Mouse (Mus musculus): Measurements from ENCODE around the gene Gm20388. TPM values are rescaled to one million over a fixed set of nuclear protein-coding genes. Genes with fewer than 3 reads are reported as not detected.

The Gm20388 gene
- polyA plus RNA-seq, 1 experiment from 2014 or later = 47.1 TPM

GRCm38 (mm10) chr8:120884881-120885280 is 974.2 kb downstream of the Gm20388 start:
- WGBS (ENCODE audit: missing documents) = 15% methylated on average over 13 of the region's 13 CpGs

GRCm38 (mm10) chr8:120887254-120887653 is 976.6 kb downstream of the Gm20388 start:
- H3K79me2 ChIP-seq (ENCODE audit: inconsistent target) = no peaks in the 10 kb centered on the region
- H3K4me3 ChIP-seq (ENCODE audit: inconsistent target) = no peak overlapping the region
- H3K36me3 ChIP-seq (ENCODE audit: inconsistent target) = no peaks in the 10 kb centered on the region
- 7% methylated on average over 10 of the region's 10 CpGs for WGBS (ENCODE audit: missing documents)
- H3K27ac ChIP-seq = no peak overlapping the region

More at GRCm38 (mm10) chr8:120884881-120885280, 974.2 kb downstream of the Gm20388 start:
- H3K79me2 ChIP-seq (ENCODE audit: inconsistent target) = no peaks in the 10 kb centered on the region
- no peak overlapping the region for H3K4me3 ChIP-seq (ENCODE audit: inconsistent target)
- H3K36me3 ChIP-seq (ENCODE audit: inconsistent target) = no peaks in the 10 kb centered on the region
- H3K27ac ChIP-seq = no peak overlapping the region

- Histone ChIP-seq H3K79me2 (ENCODE audit: inconsistent target) (no peaks in the 10 kb centered on the region), H3K4me3 (ENCODE audit: inconsistent target) (no peak overlapping the region), H3K36me3 (ENCODE audit: inconsistent target) (no peaks in the 10 kb centered on the region), H3K27ac (no peak overlapping the region)
- 5% methylated on average over 5 of the region's 5 CpGs for WGBS (ENCODE audit: missing documents)
These were observed 977.4 kb downstream of the Gm20388 start for GRCm38 (mm10) chr8:120888005-120888404.

- Histone ChIP-seq H3K27ac (no peak overlapping the region), H3K79me2 (ENCODE audit: inconsistent target) (no peaks in the 10 kb centered on the region), H3K4me3 (ENCODE audit: inconsistent target) (no peak overlapping the region), H3K36me3 (ENCODE audit: inconsistent target) (no peaks in the 10 kb centered on the region)
- WGBS (ENCODE audit: missing documents) = 62% methylated on average over 4 of the region's 4 CpGs
These were observed 978.5 kb downstream of the Gm20388 start for GRCm38 (mm10) chr8:120889189-120889588.

- 5% methylated on average over 11 of the region's 11 CpGs for WGBS (ENCODE audit: missing documents)
- Histone ChIP-seq H3K4me3 (ENCODE audit: inconsistent target) (no peak overlapping the region), H3K79me2 (ENCODE audit: inconsistent target) (no peaks in the 10 kb centered on the region), H3K36me3 (ENCODE audit: inconsistent target) (no peaks in the 10 kb centered on the region), H3K27ac (no peak overlapping the region)
These were observed 979.4 kb downstream of the Gm20388 start for GRCm38 (mm10) chr8:120890068-120890467.

GRCm38 (mm10) chr8:120895009-120895408 is 984.4 kb downstream of the Gm20388 start:
- Histone ChIP-seq H3K79me2 (ENCODE audit: inconsistent target) (no peaks in the 10 kb centered on the region), H3K36me3 (ENCODE audit: inconsistent target) (no peaks in the 10 kb centered on the region), H3K4me3 (ENCODE audit: inconsistent target) (no peak overlapping the region), H3K27ac (no peak overlapping the region)
- 10% methylated on average over 4 of the region's 4 CpGs for WGBS (ENCODE audit: missing documents)

GRCm38 (mm10) chr8:120895600-120895999 is 985.0 kb downstream of the Gm20388 start:
- Histone ChIP-seq H3K79me2 (ENCODE audit: inconsistent target) (no peaks in the 10 kb centered on the region), H3K36me3 (ENCODE audit: inconsistent target) (no peaks in the 10 kb centered on the region), H3K4me3 (ENCODE audit: inconsistent target) (no peak overlapping the region), H3K27ac (no peak overlapping the region)
- 4% methylated on average over 13 of the region's 13 CpGs for WGBS (ENCODE audit: missing documents)

- 30% methylated on average over 13 of the region's 13 CpGs for WGBS (ENCODE audit: missing documents)
- Histone ChIP-seq H3K4me3 (ENCODE audit: inconsistent target) (no peak overlapping the region), H3K36me3 (ENCODE audit: inconsistent target) (no peaks in the 10 kb centered on the region), H3K27ac (no peak overlapping the region), H3K79me2 (ENCODE audit: inconsistent target) (no peaks in the 10 kb centered on the region)
These were observed 985.6 kb downstream of the Gm20388 start for GRCm38 (mm10) chr8:120896203-120896602.

- H3K79me2 ChIP-seq (ENCODE audit: inconsistent target) = no peaks in the 10 kb centered on the region
- no peak overlapping the region for H3K4me3 ChIP-seq (ENCODE audit: inconsistent target)
- WGBS (ENCODE audit: missing documents) = 64% methylated on average over 4 of the region's 4 CpGs
- H3K36me3 ChIP-seq (ENCODE audit: inconsistent target) = no peaks in the 10 kb centered on the region
- no peak overlapping the region for H3K27ac ChIP-seq
These were observed 987.4 kb downstream of the Gm20388 start for GRCm38 (mm10) chr8:120898008-120898407.

- Histone ChIP-seq H3K4me3 (ENCODE audit: inconsistent target) (no peak overlapping the region), H3K36me3 (ENCODE audit: inconsistent target) (no peaks in the 10 kb centered on the region), H3K27ac (no peak overlapping the region), H3K79me2 (ENCODE audit: inconsistent target) (no peaks in the 10 kb centered on the region)
- 45% methylated on average over 15 of the region's 17 CpGs for WGBS (ENCODE audit: missing documents)
These were observed 988.3 kb downstream of the Gm20388 start for GRCm38 (mm10) chr8:120898828-120899407.

GRCm38 (mm10) chr8:120902346-120902745 is 991.7 kb downstream of the Gm20388 start:
- no peaks in the 10 kb centered on the region for H3K79me2 ChIP-seq (ENCODE audit: inconsistent target)
- H3K27ac ChIP-seq = no peak overlapping the region
- H3K4me3 ChIP-seq (ENCODE audit: inconsistent target) = no peak overlapping the region
- no peaks in the 10 kb centered on the region for H3K36me3 ChIP-seq (ENCODE audit: inconsistent target)
- 53% methylated on average over 11 of the region's 11 CpGs for WGBS (ENCODE audit: missing documents)

GRCm38 (mm10) chr8:120907671-120908070 is 997.0 kb downstream of the Gm20388 start:
- no peak overlapping the region for H3K27ac ChIP-seq
- H3K79me2 ChIP-seq (ENCODE audit: inconsistent target) = no peaks in the 10 kb centered on the region
- 56% methylated on average over 5 of the region's 6 CpGs for WGBS (ENCODE audit: missing documents)
- no peaks in the 10 kb centered on the region for H3K36me3 ChIP-seq (ENCODE audit: inconsistent target)
- no peak overlapping the region for H3K4me3 ChIP-seq (ENCODE audit: inconsistent target)

GRCm38 (mm10) chr8:120910936-120911335 is 1000.3 kb downstream of the Gm20388 start:
- WGBS (ENCODE audit: missing documents) = 89% methylated on average over 2 of the region's 2 CpGs
- Histone ChIP-seq H3K4me3 (ENCODE audit: inconsistent target) (no peak overlapping the region), H3K27ac (no peak overlapping the region), H3K36me3 (ENCODE audit: inconsistent target) (no peaks in the 10 kb centered on the region), H3K79me2 (ENCODE audit: inconsistent target) (no peaks in the 10 kb centered on the region)

GRCm38 (mm10) chr8:120912463-120912862 is 1001.8 kb downstream of the Gm20388 start:
- 39% methylated on average over 6 of the region's 6 CpGs for WGBS (ENCODE audit: missing documents)
- Histone ChIP-seq H3K36me3 (ENCODE audit: inconsistent target) (no peaks in the 10 kb centered on the region), H3K27ac (no peak overlapping the region), H3K79me2 (ENCODE audit: inconsistent target) (no peaks in the 10 kb centered on the region), H3K4me3 (ENCODE audit: inconsistent target) (no peak overlapping the region)

- Histone ChIP-seq H3K79me2 (ENCODE audit: inconsistent target) (no peaks in the 10 kb centered on the region), H3K4me3 (ENCODE audit: inconsistent target) (no peak overlapping the region), H3K36me3 (ENCODE audit: inconsistent target) (no peaks in the 10 kb centered on the region), H3K27ac (no peak overlapping the region)
- 51% methylated on average over 14 of the region's 14 CpGs for WGBS (ENCODE audit: missing documents)
These were observed 1006.3 kb downstream of the Gm20388 start for GRCm38 (mm10) chr8:120916831-120917435.

GRCm38 (mm10) chr8:120920527-120920926 is 1009.9 kb downstream of the Gm20388 start:
- Histone ChIP-seq H3K79me2 (ENCODE audit: inconsistent target) (no peaks in the 10 kb centered on the region), H3K4me3 (ENCODE audit: inconsistent target) (no peak overlapping the region), H3K36me3 (ENCODE audit: inconsistent target) (no peaks in the 10 kb centered on the region), H3K27ac (no peak overlapping the region)
- WGBS (ENCODE audit: missing documents) = 90% methylated on average over 4 of the region's 4 CpGs

Measured in macrophage (primary cell).